Mouse (Mus musculus) adrenal gland (tissue): ENCODE data around the gene Sbk1.
"Not testable (repeated sequence)": the region's sequence is repeated elsewhere in the genome, so short reads cannot be mapped to it uniquely, and the experiment has no call there.

ENCODE experiments used
- intact Hi-C: fragments of 180-260 bp; cut with DNase I; formaldehyde crosslinking; loops from one replicate; pipeline ENCODE4 v1.15.1; 2025

Sbk1 gene

DNA sequence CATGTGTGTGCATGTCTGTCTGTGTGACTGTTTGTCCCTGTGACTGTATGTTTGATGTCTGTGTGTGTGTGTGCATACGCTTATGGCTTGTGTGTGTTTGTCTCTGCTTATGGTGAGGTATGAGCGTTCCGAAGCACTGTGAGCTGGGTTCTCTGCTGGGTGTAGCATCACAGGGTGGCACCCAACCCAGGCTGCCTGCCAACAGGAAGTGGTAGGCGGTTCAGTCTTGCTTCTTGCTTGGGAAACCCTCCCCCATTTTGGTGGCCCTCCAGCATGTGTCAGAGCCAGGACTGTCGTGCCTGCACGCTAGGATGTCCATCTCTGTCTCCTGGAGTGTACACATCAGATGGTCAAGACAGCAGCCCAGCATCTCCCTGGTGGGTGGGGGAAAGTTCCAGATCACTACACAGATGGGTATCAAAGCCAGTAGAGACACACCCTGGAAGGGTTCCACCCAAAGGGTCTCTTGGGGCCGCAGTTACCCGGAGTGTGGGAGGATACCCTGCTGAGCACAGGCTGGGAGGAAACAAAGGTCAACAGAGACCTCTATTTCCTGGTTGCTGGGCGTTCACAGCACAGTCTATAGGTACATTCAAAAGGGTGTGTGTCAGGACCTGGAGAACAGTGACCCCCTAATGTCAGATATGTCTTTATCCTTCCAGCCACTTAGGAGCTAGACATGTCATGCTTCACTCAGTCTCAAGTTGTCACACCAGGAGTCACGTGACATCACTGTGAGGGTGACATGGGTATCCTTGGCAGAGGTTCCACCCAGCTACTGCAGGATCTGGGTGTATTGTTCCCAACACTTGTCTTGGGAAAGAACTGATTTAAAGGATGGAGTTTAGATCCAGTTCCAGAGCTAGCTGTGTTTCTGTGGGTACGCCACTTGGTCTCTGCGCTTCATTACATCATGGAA is 13.1 kb downstream of the Sbk1 start:
- intact Hi-C loops = no loop called here

DNA sequence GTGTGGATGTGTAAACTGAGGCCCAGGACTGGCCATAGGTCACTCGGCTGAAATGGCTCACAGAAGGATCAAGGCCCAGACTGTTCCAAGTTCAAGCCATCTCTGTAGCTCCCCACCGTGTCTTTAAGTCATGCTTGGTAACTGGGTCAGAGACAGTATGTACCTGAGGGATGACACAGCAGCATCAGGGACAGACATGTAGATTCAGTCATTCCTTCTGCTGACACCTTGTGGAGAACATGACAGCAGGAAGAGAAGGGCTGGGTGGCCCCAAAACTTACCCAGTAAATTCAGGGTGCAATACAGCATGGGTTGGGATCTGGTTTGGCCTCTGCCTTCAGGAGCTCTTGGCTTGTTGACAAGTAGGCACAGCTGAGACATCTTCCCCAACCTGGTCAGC is 13.9 kb downstream of the Sbk1 start:
- intact Hi-C loops = no loop called here

DNA sequence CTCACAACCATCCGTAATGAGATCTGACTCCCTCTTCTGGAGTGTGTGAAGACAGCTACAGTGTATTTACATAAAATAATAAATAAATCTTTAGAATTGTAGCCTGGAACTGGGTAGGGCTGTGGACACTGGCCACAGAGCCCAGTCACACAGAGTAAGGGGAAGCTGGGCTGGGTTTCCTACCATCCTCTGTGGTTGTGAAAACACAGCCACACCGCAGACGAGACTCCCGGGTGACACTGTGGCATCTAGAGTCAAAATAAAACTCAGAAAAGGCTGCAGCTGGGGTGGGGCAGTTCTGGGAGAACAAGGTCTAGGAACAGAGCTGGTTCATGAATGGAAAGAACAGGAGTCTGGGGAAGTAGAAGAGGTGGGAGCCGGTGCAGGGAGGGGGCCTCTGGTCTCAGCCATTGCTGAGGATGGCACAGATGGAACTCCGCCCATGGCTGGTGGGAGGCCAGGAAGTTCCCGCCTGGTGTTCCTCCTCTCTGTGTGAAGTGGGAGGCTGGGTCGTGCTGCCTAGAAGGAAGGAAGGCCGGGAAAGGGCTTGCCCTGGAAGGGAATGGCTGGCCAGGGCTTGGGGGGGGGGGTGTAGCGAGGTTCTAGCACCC is 15.2 kb downstream of the Sbk1 start:
- intact Hi-C loops = no loop called here

DNA sequence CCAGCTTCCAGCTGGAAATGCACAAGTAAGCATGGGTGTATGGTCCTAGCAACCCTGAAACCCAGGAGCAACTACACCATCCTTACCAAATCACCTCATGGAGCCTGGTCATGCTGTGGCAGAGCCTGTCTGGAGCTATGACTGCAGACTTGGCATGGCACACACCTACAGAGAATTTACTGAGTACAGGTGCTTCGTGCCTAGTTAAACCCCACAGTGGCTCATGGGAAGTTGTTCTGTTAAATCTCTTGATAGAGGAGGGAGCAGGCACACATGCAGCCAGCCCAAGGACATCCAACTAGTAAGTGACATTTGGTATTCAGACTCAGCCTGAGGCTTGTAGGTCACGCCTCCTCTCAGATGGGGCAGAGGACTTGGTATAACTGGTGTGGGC is 15.7 kb downstream of the Sbk1 start:
- intact Hi-C loops = no loop called here

DNA sequence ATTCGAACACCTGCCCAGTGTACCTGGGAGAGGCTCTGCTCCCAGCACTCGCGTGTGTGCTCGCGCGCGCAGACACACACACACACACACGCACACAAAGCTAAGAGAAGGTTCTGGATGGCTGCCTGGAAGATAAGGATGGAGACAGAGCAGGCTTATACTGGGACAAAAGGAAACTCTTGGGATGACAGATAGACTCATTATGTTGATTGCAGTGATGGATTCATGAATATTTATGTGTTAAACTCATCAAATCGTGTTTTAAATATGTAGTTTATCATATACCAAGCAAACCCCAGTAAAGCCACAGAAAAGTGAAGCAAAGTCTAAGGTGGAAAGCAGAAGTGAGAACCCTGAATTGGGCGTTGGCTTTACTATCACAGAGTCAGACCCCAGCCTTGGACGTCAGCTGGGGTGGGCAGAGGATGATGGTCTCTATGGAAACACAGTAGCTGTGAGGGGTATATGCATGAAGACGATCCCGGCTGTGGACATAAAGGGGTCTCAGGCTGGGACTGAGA is 16.2 kb downstream of the Sbk1 start:
- intact Hi-C loops = no loop called here

DNA sequence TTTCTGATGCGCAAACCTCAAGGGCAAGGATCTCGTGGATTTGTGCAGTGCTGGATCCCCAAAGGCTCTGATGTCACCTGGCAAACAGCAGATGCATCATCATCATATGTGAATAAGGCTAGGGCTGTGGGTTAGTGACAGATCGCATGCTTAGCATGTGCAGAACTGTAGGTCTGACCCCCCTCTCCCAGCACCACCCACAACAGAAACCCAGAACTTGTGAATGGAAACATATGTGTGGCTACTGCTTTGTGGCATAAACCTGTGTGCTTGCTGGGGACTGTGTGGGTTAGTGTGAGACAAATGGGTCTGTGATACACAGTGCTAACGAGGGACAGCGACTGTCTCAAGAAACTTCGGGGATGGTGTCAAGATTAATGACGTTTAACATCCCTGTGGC is 17.0 kb downstream of the Sbk1 start:
- intact Hi-C loops = no loop called here

DNA sequence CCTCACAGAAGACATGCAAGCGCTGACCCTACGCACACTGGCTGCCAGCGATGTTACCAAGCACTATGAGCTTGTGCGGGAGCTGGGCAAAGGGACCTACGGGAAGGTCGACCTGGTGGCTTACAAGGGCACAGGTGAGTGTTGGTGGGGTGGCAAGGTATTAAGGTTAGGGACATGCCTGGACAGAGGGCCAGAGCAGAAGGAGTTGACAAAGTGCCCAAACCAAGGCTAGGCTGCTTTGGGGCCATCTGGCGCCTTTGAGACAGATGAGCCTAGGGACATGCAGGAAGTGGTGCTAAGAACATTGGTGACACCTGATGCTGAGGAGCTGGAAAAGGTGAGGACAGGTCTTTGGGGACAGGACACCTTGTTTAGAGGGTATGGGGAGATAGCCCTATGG is 17.5 kb downstream of the Sbk1 start:
- intact Hi-C loops = no loop called here

DNA sequence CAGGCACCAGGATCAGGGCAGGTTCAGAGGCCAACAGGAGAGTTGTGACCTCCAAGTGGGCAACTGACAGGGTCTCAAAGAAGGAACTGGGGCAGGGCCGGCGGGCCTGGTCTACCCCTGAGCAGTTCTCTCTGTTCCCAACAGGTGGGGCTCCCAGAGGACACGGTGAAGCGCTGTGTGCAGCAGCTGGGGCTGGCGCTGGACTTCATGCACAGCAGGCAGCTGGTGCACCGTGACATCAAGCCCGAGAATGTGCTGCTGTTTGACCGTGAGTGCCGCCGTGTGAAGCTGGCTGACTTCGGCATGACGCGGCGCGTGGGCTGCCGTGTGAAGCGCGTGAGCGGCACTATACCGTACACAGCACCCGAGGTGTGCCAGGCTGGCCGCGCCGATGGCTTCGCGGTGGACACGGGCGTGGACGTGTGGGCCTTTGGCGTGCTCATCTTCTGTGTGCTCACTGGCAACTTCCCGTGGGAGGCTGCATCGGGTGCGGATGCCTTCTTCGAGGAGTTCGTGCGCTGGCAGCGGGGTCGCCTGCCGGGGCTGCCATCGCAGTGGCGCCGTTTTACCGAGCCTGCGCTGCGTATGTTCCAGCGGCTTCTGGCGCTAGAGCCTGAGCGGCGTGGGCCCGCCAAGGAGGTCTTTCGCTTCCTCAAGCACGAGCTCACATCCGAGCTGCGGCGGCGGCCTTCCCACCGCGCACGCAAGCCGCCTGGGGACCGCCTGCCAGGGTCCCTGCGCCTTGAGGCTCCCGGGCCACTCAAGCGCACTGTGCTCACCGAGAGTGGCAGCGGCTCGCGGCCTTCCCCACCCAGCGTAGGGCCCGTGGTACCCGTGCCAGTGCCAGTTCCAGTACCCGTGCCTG is 19.5 kb downstream of the Sbk1 start:
- intact Hi-C loops = no loop called here

DNA sequence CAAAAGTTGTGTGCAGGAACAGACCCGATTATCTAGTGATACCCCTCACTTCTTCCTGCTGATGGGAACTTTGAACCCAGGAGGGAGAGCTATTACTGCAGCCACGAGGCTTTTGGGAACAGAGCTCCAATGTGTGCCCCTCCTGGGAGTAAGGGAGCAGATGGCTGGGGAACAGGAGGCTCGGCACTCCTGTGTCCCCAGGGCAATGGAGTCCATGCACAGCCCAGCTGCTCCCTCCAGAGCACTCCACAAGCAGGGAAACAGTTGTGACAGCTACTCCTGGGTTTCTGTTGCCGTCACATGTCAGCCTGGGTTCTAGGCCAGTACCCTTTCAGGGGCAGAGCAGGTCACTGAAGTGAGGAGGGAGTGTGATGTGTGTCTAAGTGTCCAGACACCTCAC is 20.7 kb downstream of the Sbk1 start:
- intact Hi-C loops = no loop called here

DNA sequence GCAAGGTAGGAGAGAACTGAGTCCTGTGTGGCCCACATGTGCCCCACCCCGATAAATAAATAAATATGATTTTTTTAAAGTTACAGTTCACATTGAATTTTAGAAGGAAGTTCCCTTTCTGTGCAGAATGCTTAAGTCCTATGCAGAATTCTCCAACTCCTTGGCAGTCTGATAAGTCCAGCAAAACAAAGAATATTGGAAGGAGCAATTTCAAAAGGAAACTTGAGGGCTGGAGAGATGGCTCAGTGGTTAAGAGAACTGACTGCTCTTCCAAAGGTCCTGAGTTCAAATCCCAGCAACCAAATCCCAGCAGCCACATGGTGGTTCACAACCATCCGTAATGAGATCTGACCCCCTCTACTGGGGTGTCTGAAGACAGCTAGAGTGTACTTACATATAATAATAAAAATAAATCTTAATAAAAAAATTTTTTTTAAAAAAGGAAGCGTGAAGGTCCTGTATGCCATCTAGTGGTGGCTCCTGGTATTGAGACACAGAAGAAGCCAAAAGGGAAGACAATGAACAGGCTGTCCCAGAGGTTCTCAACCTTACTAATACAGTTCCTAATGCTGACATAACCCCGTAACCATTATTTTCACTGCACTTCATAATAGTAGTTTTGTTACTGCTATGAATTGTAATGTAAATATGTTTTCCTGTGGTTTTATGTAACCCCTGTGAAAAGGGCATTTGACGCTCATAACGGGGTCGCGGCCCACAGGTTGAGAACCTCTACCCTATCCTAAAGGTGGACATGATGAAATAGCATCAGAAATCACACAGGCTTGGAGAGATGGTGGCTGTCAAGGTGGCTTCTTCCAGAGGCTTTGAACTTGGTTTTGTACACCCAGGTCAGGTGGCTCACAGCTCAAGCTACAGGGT is 25.4 kb downstream of the Sbk1 start:
- intact Hi-C loops = loop anchor here (1.0 kb wide), 1 partner anchor 37 kb away; no protein-coding TSS in a partner anchor

DNA sequence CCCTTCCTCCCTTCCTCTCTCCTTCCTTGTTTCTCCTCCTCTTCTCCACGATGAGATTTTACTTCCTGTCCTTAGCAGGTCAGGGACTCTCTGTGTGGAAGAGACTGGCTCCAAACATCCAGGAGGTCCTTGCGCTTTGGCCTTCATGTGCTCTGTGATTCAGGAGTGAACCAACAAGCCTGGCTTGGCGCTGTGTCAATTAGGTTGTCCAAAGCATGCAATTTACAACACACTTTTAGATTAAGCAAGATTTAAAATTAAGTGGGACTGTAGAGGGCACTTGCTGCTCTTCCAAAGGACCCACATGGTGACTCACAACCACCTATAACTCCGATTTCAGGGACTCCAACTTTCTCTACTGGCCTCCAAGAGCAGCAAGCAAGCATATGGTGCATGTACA is 26.4 kb downstream of the Sbk1 start:
- intact Hi-C loops = no loop called here

DNA sequence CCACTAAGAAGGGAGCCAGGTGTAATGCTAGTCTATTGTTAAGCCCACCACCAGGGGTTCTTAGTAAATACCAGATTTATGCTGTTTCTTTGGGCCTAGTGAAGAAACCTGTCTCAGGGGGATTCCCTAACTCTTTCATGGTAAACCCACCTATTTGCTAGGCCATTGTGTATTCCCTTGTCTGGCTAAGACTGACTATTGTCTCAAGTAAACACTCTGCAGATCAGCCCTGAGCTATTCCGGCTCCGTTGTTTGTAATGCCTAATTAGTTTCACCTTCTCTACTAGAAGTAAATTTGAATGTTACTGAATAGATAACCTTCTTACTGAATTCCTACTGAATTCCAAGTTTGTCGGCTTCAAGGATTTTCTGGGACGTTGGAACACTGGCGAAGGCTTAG is 29.4 kb downstream of the Sbk1 start:
- intact Hi-C loops = not testable (repeated sequence)

DNA sequence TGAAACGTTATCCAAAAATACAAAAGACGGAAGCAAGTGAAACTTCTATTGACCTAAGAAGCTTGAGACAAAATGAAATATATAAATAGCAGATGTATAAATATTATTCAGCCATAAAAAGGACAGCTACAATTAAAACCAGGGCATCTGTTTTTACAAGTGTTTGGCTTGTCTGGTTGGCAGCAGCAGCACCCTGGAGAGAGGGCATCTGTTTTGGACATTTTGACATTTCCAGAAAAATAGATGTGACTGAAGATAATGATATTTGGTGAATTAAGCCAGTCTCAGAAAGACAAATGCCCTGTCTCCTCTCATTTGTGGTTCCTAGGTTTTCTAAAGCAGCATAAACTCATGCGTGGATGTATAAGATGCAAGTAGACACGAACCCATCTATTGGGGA is 39.4 kb downstream of the Sbk1 start:
- intact Hi-C loops = no loop called here

DNA sequence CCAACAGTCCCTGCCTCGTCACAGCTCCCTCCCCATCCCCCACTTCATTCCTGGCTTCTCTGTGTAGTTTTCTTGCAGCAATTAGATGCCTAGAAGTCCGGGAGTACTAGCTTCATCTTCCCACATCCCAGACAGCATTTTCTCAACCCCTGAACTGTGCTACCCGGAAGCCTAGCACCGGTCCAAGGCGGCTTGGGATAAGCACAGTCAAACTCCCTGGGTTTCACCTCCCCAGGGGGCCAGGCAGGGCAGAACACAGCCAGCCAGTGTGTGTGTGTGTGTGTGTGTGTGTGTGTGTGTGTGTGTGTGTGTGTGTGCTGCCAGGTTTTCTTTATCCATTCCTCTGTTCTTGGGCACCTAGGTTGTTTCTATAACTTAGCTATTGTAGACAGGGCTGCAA is 40.9 kb downstream of the Sbk1 start:
- intact Hi-C loops = no loop called here

DNA sequence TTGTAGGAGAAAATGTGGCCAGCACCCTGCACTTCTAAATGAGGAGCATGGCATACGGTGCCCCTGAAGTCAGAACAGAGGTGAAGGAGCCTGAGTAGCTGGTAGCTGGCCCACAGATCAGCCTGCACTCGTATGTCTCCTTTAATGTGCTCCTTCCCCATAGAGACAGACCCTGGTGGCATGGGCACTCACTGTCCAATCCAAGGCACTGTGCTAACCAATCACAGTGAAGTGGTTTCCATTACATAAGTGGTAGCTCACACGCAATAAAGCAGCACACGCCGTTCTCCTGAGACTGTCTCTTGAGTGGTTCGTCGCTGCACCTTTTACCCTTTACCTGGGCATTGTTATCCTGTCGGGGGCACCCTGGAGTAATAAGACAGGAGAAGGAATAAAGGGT is 41.9 kb downstream of the Sbk1 start:
- intact Hi-C loops = no loop called here

DNA sequence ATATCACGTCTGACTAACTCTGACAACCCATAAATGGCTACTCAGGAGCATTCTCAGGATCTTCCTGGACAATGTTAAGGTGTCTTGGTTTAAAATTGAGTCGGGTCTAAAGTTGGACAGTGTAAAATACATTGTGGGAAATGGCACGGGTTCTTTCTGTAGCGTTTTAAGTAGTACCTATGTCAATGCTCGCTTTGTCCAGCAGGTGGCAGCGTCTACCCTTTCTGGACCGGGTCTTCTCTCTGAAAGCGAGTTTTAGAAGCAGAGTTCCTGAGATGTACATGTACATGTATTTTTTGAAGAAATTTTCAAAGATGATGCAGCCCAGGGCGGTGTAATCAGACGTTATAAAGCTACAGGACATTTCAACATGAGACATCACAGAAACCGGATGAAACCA is 51.3 kb downstream of the Sbk1 start:
- intact Hi-C loops = loop anchor here (1.0 to 10.0 kb wide), 2 partner anchors 55 to 201 kb away; no protein-coding TSS in a partner anchor

DNA sequence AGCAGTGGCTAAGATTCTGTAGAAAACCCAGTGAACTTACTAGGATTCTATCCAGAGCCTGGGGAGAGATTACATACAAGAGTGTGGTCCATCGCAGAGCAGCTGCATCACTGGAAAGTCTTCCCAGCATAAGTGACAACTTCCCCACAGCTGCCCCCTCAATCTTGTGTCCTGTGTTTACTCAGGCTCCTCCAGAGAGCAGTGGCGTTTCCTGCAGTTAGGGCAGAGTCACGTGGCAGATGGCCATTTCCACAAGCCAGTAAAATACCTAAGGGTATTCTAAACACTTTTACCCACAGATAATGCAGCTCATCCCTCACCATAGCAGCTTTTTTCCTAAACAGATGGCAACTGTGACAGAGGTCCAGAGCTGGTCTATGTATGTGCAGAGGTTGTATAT is 52.4 kb downstream of the Sbk1 start:
- intact Hi-C loops = loop anchor here (10.0 kb wide), 1 partner anchor 200 kb away; no protein-coding TSS in a partner anchor

DNA sequence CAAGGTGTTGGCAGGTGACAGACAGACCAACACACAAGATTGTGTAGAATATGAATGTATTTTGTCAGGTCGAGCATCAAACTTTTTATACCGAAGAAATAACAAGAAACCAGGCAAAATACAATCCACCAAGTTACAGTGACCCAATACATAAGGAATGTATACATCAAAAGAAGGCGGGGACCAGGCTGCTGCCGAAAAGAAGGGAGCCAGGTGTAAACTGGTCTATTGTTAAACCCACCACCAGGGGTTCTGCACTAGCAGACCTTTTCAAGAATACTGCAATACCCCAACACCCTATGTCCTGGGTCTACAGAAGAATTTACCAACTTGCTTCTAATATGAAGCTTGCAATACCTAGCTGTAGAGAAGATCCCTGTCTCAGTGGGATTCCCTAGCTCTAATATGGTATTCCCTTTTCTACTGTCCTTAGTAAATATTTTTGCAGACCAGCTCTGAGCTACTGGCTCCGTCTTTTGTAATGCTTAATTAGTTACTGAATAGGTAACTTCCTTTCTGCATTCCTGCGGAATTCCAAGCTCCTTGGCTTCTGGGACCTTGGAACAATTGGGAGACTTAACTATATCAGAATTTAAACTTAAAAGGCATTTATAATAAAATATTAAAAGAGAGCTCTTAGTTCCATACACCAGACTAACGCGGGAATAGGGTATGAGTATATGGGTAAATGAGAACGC is 53.3 kb downstream of the Sbk1 start:
- intact Hi-C loops = loop anchor here (10.0 kb wide), 1 partner anchor 199 kb away; no protein-coding TSS in a partner anchor

DNA sequence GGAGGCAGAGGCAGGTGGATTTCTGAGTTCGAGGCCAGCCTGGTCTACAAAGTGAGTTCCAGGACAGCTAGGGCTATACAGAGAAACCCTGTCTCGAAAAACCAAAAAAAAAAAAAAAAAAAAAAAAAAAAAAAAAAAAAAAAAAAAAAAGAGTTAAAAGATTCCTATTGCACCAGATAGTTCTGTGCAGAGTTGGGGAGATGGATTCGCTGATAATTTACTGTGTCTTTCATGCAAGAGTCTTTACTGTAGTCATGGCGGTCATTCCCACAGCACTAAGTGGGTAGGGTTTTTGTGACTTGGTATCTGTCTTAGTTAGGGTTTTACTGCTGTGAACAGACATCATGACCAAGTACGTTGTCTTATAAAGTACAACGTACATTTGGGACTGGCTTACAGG is 56.4 kb downstream of the Sbk1 start:
- intact Hi-C loops = loop anchor here (10.0 kb wide), 1 partner anchor 196 kb away; no protein-coding TSS in a partner anchor
